Mouse (Mus musculus) lung, embryonic 14.5 days (tissue): Measurements from ENCODE around the gene Camta1. TPM values are rescaled to one million over a fixed set of nuclear protein-coding genes. Genes with fewer than 3 reads are reported as not detected.

ENCODE experiments used
- ATAC-seq: fragments of 200-750 bp; cut with Nextera tagmentation; 2 replicates; pipeline ENCODE4 v1.8.0; 2017; ENCODE audit warnings: mild to moderate bottlenecking, moderate TSS enrichment, moderate library complexity; ENCODE audit not compliant: insufficient read depth
- DNase-seq: peaks from one replicate; pipeline ENCODE4 v3.0.0-alpha.2; 2015
- H3K27ac ChIP-seq: fragments of 300-500 bp; sonication (generic); 2 replicates; pipeline ENCODE4 v1.5.1; 2014; ENCODE audit warnings: low read depth, mild to moderate bottlenecking, moderate library complexity
- H3K27me3 ChIP-seq: fragments of 300-500 bp; sonication (generic); 2 replicates; pipeline ENCODE4 v1.6.1; 2014; ENCODE audit warnings: low read length, control low read depth; ENCODE audit not compliant: insufficient read depth
- H3K36me3 ChIP-seq: fragments of 300-500 bp; sonication (generic); 2 replicates; pipeline ENCODE4 v1.6.1; 2014; ENCODE audit warnings: control low read depth; ENCODE audit not compliant: insufficient read depth
- H3K4me1 ChIP-seq: fragments of 300-500 bp; sonication (generic); 2 replicates; pipeline ENCODE4 v1.6.1; 2014; ENCODE audit warnings: antibody characterized with exemption, control low read depth; ENCODE audit not compliant: insufficient read depth
- H3K4me2 ChIP-seq: fragments of 300-500 bp; sonication (generic); 2 replicates; pipeline ENCODE4 v1.6.1; 2014; ENCODE audit warnings: mild to moderate bottlenecking
- H3K4me3 ChIP-seq: fragments of 300-500 bp; sonication (generic); 2 replicates; pipeline ENCODE4 v1.5.1; 2014; ENCODE audit warnings: low read depth, low read length
- H3K9ac ChIP-seq: fragments of 300-500 bp; sonication (generic); 2 replicates; pipeline ENCODE4 v1.6.1; 2014
- H3K9me3 ChIP-seq: fragments of 300-500 bp; sonication (generic); 2 replicates; pipeline ENCODE4 v1.6.1; 2016; ENCODE audit warnings: low read depth, low read length, control low read depth
- CTCF ChIP-seq: IDR thresholded peaks from 2 replicates; pipeline ENCODE4 v1.5.1; 2016; ENCODE audit warnings: antibody characterized with exemption, low read depth
- WGBS: fragments of 180-500 bp; shearing (Covaris S2); extraction: QIAGEN DNeasy Blood & Tissue Kit; methylation state at CpG from one replicate; pipeline ENCODE4 v1.1.7; 2014; 5-methylcytosine and 5-hydroxymethylcytosine counted together
- polyA plus RNA-seq: library from polyadenylated mRNA; unstranded; fragments of >200 nt; fragmentation: Nextera tagmentation; extraction: Ambion mirVana; gene quantifications from 2 replicates; pipeline ENCODE4 v1.2.1, GENCODE M21; 2014

Camta1 gene
- polyA plus RNA-seq, 1 experiment from 2014 or later: 87.5 TPM

- Histone ChIP-seq H3K9me3 (no peaks in the 10 kb centered on the region), H3K9ac (no peak overlapping the region), H3K27ac (no peak overlapping the region), H3K36me3 (no peaks in the 10 kb centered on the region), H3K4me3 (no peak overlapping the region), H3K4me2 (no peak overlapping the region), H3K4me1 (peaks cover 4% of the 10 kb centered on the region; the same call in 1 of the 2 replicates), H3K27me3 (peaks cover 13% of the 10 kb centered on the region)
- WGBS: 21% methylated on average over 10 of the region's 10 CpGs
- no peak for TF ChIP-seq CTCF
- ATAC-seq (no peak), DNase-seq (peak; percentile 40)
These were observed 723.5 kb downstream of the Camta1 start for GRCm38 (mm10) chr4:151138135-151138534.

- Histone ChIP-seq H3K4me3 (no peak overlapping the region), H3K9ac (no peak overlapping the region), H3K4me2 (no peak overlapping the region), H3K27me3 (peaks cover 13% of the 10 kb centered on the region), H3K4me1 (peaks cover 4% of the 10 kb centered on the region; the same call in 1 of the 2 replicates), H3K27ac (no peak overlapping the region), H3K36me3 (no peaks in the 10 kb centered on the region), H3K9me3 (no peaks in the 10 kb centered on the region)
- ATAC-seq (no peak), DNase-seq (no peak)
- WGBS: 52% methylated on average over 5 of the region's 5 CpGs
- TF ChIP-seq CTCF: no peak
These were observed 724.0 kb downstream of the Camta1 start for GRCm38 (mm10) chr4:151137701-151138100.

DNA sequence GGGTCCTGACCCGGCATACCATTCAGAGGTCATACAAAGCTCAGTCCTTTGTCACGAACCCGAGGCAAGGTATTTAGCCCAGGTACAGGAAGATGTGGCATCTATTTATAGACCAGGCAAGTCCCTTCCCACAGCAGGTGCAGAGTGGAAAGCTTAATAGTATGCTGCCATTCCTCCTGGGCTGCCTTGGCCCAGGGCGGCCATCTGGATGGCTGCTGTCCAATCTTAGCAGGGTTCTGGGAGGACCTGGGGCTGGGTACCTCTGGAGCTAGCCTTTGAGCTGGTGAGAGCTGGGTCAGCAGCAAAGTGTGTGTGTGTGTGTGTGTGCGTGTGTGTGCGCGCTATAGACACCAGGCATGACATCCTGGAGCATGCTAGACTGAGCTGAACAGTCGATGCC lies 726.2 kb downstream of the Camta1 start:
- peaks cover 8% of the 10 kb centered on the region for H3K27me3 ChIP-seq
- peaks cover 3% of the 10 kb centered on the region; the same call in 1 of the 2 replicates for H3K4me1 ChIP-seq
- H3K9ac ChIP-seq: no peak overlapping the region
- no peak overlapping the region for H3K27ac ChIP-seq
- no peak for TF ChIP-seq CTCF
- H3K4me2 ChIP-seq: no peak overlapping the region
- H3K4me3 ChIP-seq: no peak overlapping the region
- DNase-seq (no peak), ATAC-seq (no peak)
- H3K9me3 ChIP-seq: no peaks in the 10 kb centered on the region
- no peaks in the 10 kb centered on the region for H3K36me3 ChIP-seq
- WGBS: 80% methylated on average over 8 of the region's 8 CpGs

DNA sequence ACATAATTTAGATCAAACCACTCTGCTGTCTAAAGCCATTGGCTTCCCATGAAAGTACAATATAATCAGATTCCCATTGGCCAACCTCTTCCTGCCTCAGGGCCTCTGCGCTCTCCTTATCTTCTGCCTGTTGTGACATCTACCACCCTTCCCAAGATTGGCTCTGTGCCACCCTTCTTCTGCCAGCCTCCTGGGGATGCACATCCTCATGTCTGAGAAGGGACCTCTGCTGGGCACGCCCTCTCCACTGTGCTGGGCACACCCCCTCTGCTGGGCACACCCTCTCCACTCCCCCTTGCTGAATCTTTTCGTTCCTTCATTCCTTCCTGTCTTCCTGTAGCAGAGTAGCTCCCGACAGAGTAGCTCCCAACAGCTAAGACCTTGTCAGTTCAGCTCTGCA lies 727.9 kb downstream of the Camta1 start:
- Histone ChIP-seq H3K4me2 (no peak overlapping the region), H3K27me3 (no peaks in the 10 kb centered on the region), H3K9me3 (no peaks in the 10 kb centered on the region), H3K4me3 (no peak overlapping the region), H3K36me3 (no peaks in the 10 kb centered on the region), H3K27ac (no peak overlapping the region), H3K9ac (no peak overlapping the region), H3K4me1 (no peaks in the 10 kb centered on the region)
- ATAC-seq: no peak
- DNase-seq: no peak
- no peak for TF ChIP-seq CTCF
- WGBS: 49% methylated on average over 4 of the region's 4 CpGs

- no peak for TF ChIP-seq CTCF
- Histone ChIP-seq H3K4me3 (no peak overlapping the region), H3K9ac (no peak overlapping the region), H3K4me2 (no peak overlapping the region), H3K27me3 (no peaks in the 10 kb centered on the region), H3K27ac (no peak overlapping the region), H3K4me1 (no peaks in the 10 kb centered on the region), H3K9me3 (no peaks in the 10 kb centered on the region), H3K36me3 (no peaks in the 10 kb centered on the region)
- no peak for DNase-seq
- WGBS: 52% methylated on average over 9 of the region's 9 CpGs
- no peak for ATAC-seq
These were observed 729.2 kb downstream of the Camta1 start for GRCm38 (mm10) chr4:151132493-151132892.

DNA sequence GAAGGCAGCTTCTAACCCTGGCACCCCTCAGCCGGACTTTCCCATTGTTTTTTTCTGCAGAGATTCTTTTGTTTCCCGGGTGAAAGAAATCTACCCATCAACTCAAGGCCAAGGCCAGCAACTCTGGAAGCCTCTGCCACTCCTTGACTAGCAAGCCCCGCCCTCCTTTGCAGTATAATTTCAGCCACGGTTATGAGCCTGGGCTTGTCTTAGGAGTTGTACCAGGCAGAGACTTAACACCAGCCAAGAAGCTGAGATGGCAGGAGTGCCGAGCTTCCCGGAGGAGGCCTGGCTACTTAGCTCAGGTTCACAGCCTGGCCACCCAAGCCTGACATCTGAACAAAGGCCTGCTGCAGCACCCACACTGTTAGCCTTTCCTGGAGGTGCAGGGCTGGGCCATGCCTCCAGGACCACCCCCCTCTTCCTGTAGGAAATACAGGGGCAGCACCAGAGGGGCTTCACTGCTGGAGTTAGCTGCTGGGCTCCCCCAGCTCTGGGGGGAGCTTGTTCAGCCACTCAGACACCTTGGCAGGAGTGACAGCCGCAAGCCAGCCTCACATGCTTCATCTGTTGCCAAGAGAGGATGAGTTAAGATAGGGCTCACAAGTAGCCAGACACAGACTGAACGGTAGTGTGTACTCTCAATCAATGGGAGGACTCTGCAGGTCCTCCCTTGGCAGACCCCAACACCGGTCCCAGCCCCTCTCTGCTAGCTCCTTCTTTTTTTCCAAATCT lies 730.8 kb downstream of the Camta1 start:
- no peaks in the 10 kb centered on the region for H3K36me3 ChIP-seq
- TF ChIP-seq CTCF: no peak
- DNase-seq (no peak), ATAC-seq (no peak)
- no peak overlapping the region for H3K9ac ChIP-seq
- H3K27ac ChIP-seq: no peak overlapping the region
- H3K27me3 ChIP-seq: no peaks in the 10 kb centered on the region
- H3K4me3 ChIP-seq: no peak overlapping the region
- H3K4me1 ChIP-seq: no peaks in the 10 kb centered on the region
- no peak overlapping the region for H3K4me2 ChIP-seq
- H3K9me3 ChIP-seq: no peaks in the 10 kb centered on the region
- 58% methylated on average over 9 of the region's 9 CpGs for WGBS

- ATAC-seq: no peak
- Histone ChIP-seq H3K27me3 (no peaks in the 10 kb centered on the region), H3K27ac (no peak overlapping the region), H3K36me3 (no peaks in the 10 kb centered on the region), H3K9me3 (no peaks in the 10 kb centered on the region), H3K4me3 (peak overlapping the region; percentile 60), H3K9ac (peak overlapping the region; percentile 78), H3K4me1 (no peaks in the 10 kb centered on the region), H3K4me2 (peak overlapping the region; percentile 77)
- no peak for DNase-seq
- 62% methylated on average over 16 of the region's 16 CpGs for WGBS
- no peak for TF ChIP-seq CTCF
These were observed 731.7 kb downstream of the Camta1 start for GRCm38 (mm10) chr4:151129725-151130557.
